Mouse (Mus musculus) lung, postnatal 0 days (tissue): ENCODE measurements at regions not wholly inside any gene's neighbourhood (a gene's known extent, or its start where the extent isn't known, plus 50 kb on each side); places are given as distances from the start of the nearest gene placed in this dataset.

Experiments used
- CTCF ChIP-seq: IDR thresholded peaks from 2 replicates; pipeline ENCODE4 v1.5.1; 2016; ENCODE audit warnings: antibody characterized with exemption, mild to moderate bottlenecking
- EP300 ChIP-seq: IDR thresholded peaks from 2 replicates; pipeline ENCODE4 v1.6.1; 2016; ENCODE audit warnings: antibody characterized with exemption, mild to moderate bottlenecking, control low read depth

GRCm38 (mm10) chr5:80898230-80898629 is 121.7 kb upstream of the Adgrl3 start:
- TF ChIP-seq CTCF (no peak), EP300 (no peak)
